Mouse (Mus musculus): ENCODE measurements around the gene Sec11a. TPM values are rescaled to one million over a fixed set of nuclear protein-coding genes. Genes with fewer than 3 reads are reported as not detected.

Sec11a gene
- polyA plus RNA-seq, 1 experiment = 93.1 TPM

GRCm38 (mm10) chr7:80894815-80895519, 52.6 kb downstream of the Sec11a start:
- H3K36me3 ChIP-seq (ENCODE audit: control insufficient read depth, insufficient read depth, low read length) = no peaks in the 10 kb centered on the region; the same call in 1 of the 2 replicates
- TF ChIP-seq POLR2A (IDR thresholded peaks at IDR 0.05; ENCODE audit: low read depth, low read length) (no peak), CTCF (conservative IDR thresholded peaks at IDR 0.05; ENCODE audit: insufficient read depth, insufficient read length, low read depth, low read length) (no peak)
- DNase-seq = no peak
- H3K4me1 ChIP-seq (ENCODE audit: control insufficient read depth, insufficient read depth, low read length) = no peaks in the 10 kb centered on the region
- H3K27ac ChIP-seq (ENCODE audit: insufficient read depth, low read depth, low read length) = no peak overlapping the region
- 92% methylated on average over 14 of the region's 14 CpGs for WGBS
- no peaks in the 10 kb centered on the region for H3K27me3 ChIP-seq (replicated peaks; ENCODE audit: control insufficient read depth, insufficient read depth, low read length)
- no peak overlapping the region for H3K4me3 ChIP-seq (ENCODE audit: insufficient read depth, low read depth, low read length)

GRCm38 (mm10) chr7:80894196-80894595, 53.4 kb downstream of the Sec11a start:
- no peak for TF ChIP-seq POLR2A (IDR thresholded peaks at IDR 0.05; ENCODE audit: low read depth, low read length)
- TF ChIP-seq CTCF (conservative IDR thresholded peaks at IDR 0.05; ENCODE audit: insufficient read depth, insufficient read length, low read depth, low read length) = no peak
- Histone ChIP-seq H3K4me3 (ENCODE audit: insufficient read depth, low read depth, low read length) (no peak overlapping the region), H3K4me1 (ENCODE audit: control insufficient read depth, insufficient read depth, low read length) (peaks cover 4% of the 10 kb centered on the region; the same call in 1 of the 2 replicates), H3K27me3 (replicated peaks; ENCODE audit: control insufficient read depth, insufficient read depth, low read length) (no peaks in the 10 kb centered on the region), H3K27ac (ENCODE audit: insufficient read depth, low read depth, low read length) (peak overlapping the region; percentile 24; the same call in 1 of the 2 replicates), H3K36me3 (ENCODE audit: control insufficient read depth, insufficient read depth, low read length) (no peaks in the 10 kb centered on the region; the same call in 1 of the 2 replicates)
- WGBS = 61% methylated on average over 7 of the region's 7 CpGs
- no peak for DNase-seq

DNA sequence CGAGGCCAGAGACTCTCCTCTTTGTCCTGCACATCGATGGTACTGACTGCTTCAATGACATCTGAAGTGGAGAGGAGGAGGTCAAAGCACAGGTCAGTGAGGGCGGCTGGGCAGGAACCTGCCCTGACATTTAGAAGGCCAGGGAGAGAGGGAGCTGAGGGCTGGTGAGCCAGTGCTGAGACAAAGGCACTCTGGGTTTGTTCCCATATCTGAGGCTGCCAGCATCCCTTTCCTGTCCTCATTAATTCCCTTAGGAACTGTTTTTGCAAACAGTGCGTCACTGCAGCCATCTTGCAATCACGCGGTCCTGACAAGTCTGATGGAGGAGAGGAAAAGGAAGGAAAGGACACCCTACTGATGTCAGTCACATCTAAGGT, 53.8 kb downstream of the Sec11a start:
- DNase-seq = peak; percentile 58

GRCm38 (mm10) chr7:80893086-80893752, 54.4 kb downstream of the Sec11a start:
- Histone ChIP-seq H3K27me3 (replicated peaks; ENCODE audit: control insufficient read depth, insufficient read depth, low read length) (no peaks in the 10 kb centered on the region), H3K4me3 (ENCODE audit: insufficient read depth, low read depth, low read length) (no peak overlapping the region), H3K36me3 (ENCODE audit: control insufficient read depth, insufficient read depth, low read length) (no peaks in the 10 kb centered on the region; the same call in 1 of the 2 replicates), H3K4me1 (ENCODE audit: control insufficient read depth, insufficient read depth, low read length) (peaks cover 4% of the 10 kb centered on the region; the same call in 1 of the 2 replicates), H3K27ac (ENCODE audit: insufficient read depth, low read depth, low read length) (peak overlapping the region; percentile 24)
- WGBS = 85% methylated on average over 15 of the region's 15 CpGs
- TF ChIP-seq CTCF (conservative IDR thresholded peaks at IDR 0.05; ENCODE audit: insufficient read depth, insufficient read length, low read depth, low read length) (no peak), POLR2A (IDR thresholded peaks at IDR 0.05; ENCODE audit: low read depth, low read length) (no peak)
- DNase-seq = no peak

More for the DNA sequence above, 53.8 kb downstream of the Sec11a start:
- no peak overlapping the region for H3K4me3 ChIP-seq (ENCODE audit: insufficient read depth, low read depth, low read length)
- H3K36me3 ChIP-seq (ENCODE audit: control insufficient read depth, insufficient read depth, low read length) = no peaks in the 10 kb centered on the region; the same call in 1 of the 2 replicates
- no peaks in the 10 kb centered on the region for H3K27me3 ChIP-seq (replicated peaks; ENCODE audit: control insufficient read depth, insufficient read depth, low read length)
- H3K4me1 ChIP-seq (ENCODE audit: control insufficient read depth, insufficient read depth, low read length) = peaks cover 4% of the 10 kb centered on the region; the same call in 1 of the 2 replicates
- WGBS = 62% methylated on average over 6 of the region's 6 CpGs
- TF ChIP-seq CTCF (conservative IDR thresholded peaks at IDR 0.05; ENCODE audit: insufficient read depth, insufficient read length, low read depth, low read length) = no peak
- no peak for TF ChIP-seq POLR2A (IDR thresholded peaks at IDR 0.05; ENCODE audit: low read depth, low read length)
- peak overlapping the region; percentile 24 for H3K27ac ChIP-seq (ENCODE audit: insufficient read depth, low read depth, low read length)

- TF ChIP-seq CTCF (conservative IDR thresholded peaks at IDR 0.05; ENCODE audit: insufficient read depth, insufficient read length, low read depth, low read length) (no peak), POLR2A (IDR thresholded peaks at IDR 0.05; ENCODE audit: low read depth, low read length) (no peak)
- WGBS = 51% methylated on average over 13 of the region's 13 CpGs
- H3K4me1 ChIP-seq (ENCODE audit: control insufficient read depth, insufficient read depth, low read length) = peaks cover 4% of the 10 kb centered on the region; the same call in 1 of the 2 replicates
- no peak overlapping the region for H3K4me3 ChIP-seq (ENCODE audit: insufficient read depth, low read depth, low read length)
- no peak for DNase-seq
- H3K27ac ChIP-seq (ENCODE audit: insufficient read depth, low read depth, low read length) = no peak overlapping the region
- no peaks in the 10 kb centered on the region; the same call in 1 of the 2 replicates for H3K36me3 ChIP-seq (ENCODE audit: control insufficient read depth, insufficient read depth, low read length)
- no peaks in the 10 kb centered on the region for H3K27me3 ChIP-seq (replicated peaks; ENCODE audit: control insufficient read depth, insufficient read depth, low read length)
Measured at GRCm38 (mm10) chr7:80889841-80890241, 57.7 kb downstream of the Sec11a start.

DNA sequence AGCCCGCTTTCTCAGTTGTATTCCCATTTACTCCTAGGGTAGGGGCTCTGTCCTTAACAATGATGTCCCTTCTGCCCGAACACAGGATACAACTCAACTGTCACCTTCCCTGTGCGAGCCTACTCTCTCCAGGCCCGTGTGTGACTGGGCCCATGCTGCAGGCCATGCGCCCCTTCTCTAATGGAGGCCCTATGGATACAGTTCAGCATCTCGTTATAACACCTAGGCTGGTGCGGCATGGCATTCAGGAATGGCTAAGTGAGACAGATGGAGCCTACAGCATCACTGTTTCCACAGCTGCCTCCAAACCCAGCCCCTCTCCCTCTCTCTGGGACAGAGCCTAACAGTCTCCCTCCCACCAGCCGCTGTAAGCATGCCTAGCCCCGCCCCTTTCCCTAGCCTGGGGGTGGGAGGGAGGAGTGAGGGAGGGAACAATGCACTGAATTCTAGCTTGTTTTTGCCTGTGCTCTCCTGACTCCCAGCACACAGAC, 58.5 kb downstream of the Sec11a start:
- no peak for TF ChIP-seq CTCF (conservative IDR thresholded peaks at IDR 0.05; ENCODE audit: insufficient read depth, insufficient read length, low read depth, low read length)
- TF ChIP-seq POLR2A (IDR thresholded peaks at IDR 0.05; ENCODE audit: low read depth, low read length) = no peak
- H3K36me3 ChIP-seq (ENCODE audit: control insufficient read depth, insufficient read depth, low read length) = no peaks in the 10 kb centered on the region; the same call in 1 of the 2 replicates
- peaks cover 4% of the 10 kb centered on the region; the same call in 1 of the 2 replicates for H3K4me1 ChIP-seq (ENCODE audit: control insufficient read depth, insufficient read depth, low read length)
- DNase-seq = peak; percentile 60
- peak overlapping the region; percentile 59; the same call in 1 of the 2 replicates for H3K27ac ChIP-seq (ENCODE audit: insufficient read depth, low read depth, low read length)
- H3K27me3 ChIP-seq (replicated peaks; ENCODE audit: control insufficient read depth, insufficient read depth, low read length) = no peaks in the 10 kb centered on the region
- 48% methylated on average over 9 of the region's 9 CpGs for WGBS
- no peak overlapping the region for H3K4me3 ChIP-seq (ENCODE audit: insufficient read depth, low read depth, low read length)

DNA sequence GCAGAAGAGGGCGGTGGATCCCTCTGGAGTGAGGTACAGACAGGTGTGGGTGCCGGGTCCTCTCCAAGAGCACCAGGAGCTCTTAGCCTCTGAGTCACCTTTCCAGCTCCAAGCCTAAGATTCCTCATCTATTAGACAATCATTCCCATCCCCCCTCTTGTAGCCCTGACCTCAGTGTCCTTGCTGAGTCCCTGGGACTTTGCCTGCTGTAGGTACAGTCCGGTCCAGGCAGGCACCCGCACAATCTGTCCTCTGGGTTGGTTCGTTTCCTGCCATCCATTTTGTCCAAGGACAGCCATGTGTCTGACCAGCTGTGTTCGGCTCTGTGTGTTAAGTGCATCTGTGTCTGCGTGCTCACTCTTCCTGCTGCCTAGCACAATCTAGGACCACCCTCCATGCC, 59.0 kb downstream of the Sec11a start:
- TF ChIP-seq CTCF (conservative IDR thresholded peaks at IDR 0.05; ENCODE audit: insufficient read depth, insufficient read length, low read depth, low read length) (no peak), POLR2A (IDR thresholded peaks at IDR 0.05; ENCODE audit: low read depth, low read length) (no peak)
- Histone ChIP-seq H3K36me3 (ENCODE audit: control insufficient read depth, insufficient read depth, low read length) (no peaks in the 10 kb centered on the region; the same call in 1 of the 2 replicates), H3K4me1 (ENCODE audit: control insufficient read depth, insufficient read depth, low read length) (peaks cover 4% of the 10 kb centered on the region; the same call in 1 of the 2 replicates), H3K27ac (ENCODE audit: insufficient read depth, low read depth, low read length) (peak overlapping the region; percentile 12; the same call in 1 of the 2 replicates), H3K27me3 (replicated peaks; ENCODE audit: control insufficient read depth, insufficient read depth, low read length) (no peaks in the 10 kb centered on the region), H3K4me3 (ENCODE audit: insufficient read depth, low read depth, low read length) (no peak overlapping the region)
- WGBS = 61% methylated on average over 7 of the region's 7 CpGs
- no peak for DNase-seq
